Mouse (Mus musculus) heart, adult 18-20 months (tissue): ENCODE results near the gene Rara. TPM values are rescaled to one million over a fixed set of nuclear protein-coding genes. Genes with fewer than 3 reads are reported as not detected.

ENCODE experiments used
- DNase-seq, 2 experiments: peaks; one replicate each; pipeline ENCODE4 v3.0.0; 2021 to 2022; ENCODE audit warnings: mixed read lengths in 1 of 2
- total RNA-seq, 2 experiments: library from RNA; stranded (reverse); gene quantifications; 2 replicates each; pipeline ENCODE4 v1.2.3; 2021

Rara gene
- total RNA-seq, 2 experiments from 2014 or later = 8.7 to 10.1 TPM

DNA sequence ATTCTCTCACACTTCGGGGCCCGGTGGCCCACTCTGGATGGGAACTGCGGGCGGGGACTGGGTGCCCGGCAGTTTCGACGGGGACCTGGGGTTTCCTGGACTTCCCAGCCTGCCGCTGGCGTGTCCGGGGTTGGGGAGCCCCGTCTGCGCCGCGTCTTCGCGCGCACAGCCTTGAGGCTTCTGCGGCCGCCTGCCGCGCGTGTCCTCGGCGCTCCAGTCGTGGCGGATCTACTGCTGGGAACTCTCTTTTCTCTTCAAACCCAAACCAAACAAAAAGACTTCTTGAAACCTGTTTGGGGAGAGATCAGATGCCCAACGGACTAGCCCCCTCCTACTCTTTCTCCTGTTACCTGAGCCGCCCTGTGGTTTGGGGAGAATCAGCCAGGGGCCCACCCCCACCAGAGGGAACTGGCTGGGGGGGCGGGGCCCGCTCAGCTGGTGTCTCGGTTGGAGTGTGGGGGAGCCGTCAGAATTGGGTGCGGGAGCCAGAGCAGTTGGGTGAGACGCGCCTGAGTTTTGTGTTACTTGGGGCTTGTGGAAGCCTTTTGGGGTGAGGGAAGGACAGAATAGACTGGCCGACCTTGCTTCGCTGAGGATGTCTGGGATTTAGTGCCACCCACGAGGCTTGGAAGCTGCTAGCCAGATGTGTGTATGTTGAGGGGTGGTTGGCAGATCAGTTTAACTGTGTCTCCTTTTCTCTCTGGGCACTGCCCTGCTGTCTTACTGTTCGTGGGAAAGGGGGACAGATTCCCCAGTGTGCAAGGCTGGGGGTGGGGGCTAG is 10.5 kb downstream of the Rara start:
- peak; percentile 67 to 74 for DNase-seq

GRCm38 (mm10) chr11:98938701-98939083 is 11.1 kb downstream of the Rara start:
- DNase-seq = no peak

DNA sequence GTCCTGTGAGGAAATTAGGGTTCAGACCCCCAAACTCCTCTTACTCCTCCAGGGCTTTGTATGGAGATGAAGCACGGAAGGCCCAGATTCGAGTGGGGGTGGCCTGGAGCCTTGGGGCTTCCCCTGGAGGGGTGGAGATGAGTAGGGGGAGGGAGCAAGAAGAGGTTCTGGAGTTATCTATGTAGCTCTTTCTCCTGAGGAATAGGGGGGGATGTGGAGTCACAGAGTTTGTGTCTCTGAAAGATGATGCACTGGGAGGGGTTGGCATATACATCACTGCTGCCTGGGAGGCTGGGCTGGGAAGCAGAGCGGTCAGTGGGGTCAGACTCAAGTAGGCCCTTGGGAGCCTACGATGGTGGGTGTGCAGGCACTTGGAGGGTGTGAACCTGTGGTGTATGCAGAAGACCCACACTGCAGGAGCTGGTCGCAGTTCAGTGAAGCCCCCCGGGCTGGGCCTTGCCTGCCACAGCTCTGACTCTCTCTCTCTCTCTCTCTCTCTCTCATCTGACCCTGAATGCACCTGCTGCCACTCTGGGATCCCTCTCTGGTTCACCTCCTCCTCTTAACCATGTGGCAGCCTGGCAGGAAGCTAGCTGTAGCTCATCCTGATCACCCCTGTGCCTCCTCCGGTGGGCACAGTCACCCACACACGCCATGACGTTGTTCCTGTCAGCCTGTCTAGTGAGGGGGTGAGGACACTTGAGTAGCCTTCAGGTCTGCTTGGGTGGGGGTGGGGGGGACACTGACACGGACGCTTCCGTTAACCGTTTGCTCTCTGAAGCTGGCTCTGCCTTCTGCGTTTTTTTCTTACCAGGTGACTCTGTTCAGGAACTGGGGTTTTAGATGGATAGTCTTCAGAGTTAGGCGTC is 11.7 kb downstream of the Rara start:
- no peak for DNase-seq

- peak; percentile 35 to 47 for DNase-seq
Observed at GRCm38 (mm10) chr11:98939953-98940641, 12.5 kb downstream of the Rara start.

DNA sequence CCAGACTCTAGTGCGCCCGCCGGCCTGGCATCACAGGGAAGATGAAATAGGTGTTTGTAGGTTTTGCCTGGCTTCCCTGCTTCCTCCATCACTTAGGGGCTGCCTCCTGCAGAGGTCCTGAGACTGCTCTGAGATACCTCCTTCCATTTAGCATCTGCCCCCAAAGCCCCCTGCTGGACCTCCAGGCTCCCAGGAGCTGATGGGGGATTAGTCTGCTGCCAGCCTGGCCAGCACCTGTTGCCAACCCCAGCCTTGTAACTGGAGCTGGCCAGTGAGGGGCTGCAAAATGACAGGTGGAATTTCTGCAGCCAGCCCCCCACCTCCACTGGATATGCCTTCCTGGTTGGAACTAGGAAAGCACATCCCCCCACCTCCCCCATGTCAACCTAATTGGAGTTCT is 13.2 kb downstream of the Rara start:
- DNase-seq = peak in 1 of 2 experiments; percentile 32

GRCm38 (mm10) chr11:98941341-98941825 is 13.8 kb downstream of the Rara start:
- DNase-seq = peak; percentile 76 to 79

- peak; percentile 92 to 94 for DNase-seq
Observed at GRCm38 (mm10) chr11:98941826-98942550, 14.4 kb downstream of the Rara start.

- no peak for DNase-seq
Observed at GRCm38 (mm10) chr11:98942555-98942922, 14.9 kb downstream of the Rara start.

DNA sequence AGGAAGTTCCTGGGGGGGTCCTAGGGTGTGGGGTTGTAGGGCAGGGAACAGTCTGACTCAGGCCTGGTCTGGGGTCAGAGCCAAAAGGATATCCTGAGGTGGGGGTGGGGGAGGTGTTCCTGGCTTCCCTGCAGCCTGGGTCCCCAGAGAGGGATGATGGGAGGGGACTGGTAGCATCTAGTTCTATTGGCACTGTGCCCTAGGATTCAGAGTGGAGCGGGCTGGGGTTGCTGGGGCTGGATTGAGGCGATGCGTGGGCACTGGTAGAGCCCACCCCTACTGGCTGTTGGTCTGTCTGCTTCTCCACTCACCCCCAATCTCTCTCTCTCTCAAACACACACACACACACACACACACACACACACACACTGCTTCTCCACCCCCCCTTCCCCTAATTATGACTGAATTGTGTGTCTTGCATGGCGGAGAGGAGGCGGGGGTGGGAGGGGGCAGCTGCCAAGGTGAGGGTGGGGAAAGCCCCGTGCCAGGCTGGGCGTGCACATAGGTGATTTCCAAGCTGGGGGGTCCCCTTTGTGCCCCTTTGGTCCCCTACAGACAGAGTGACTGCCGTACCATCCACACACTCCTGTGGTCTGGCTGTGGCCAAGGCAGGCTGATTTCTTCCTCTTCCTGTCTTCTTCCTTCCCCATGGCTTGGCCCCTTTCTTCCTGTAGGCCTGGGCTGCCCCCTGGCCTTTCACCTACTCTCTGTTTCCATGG is 15.5 kb downstream of the Rara start:
- peak; percentile 84 to 91 for DNase-seq

DNA sequence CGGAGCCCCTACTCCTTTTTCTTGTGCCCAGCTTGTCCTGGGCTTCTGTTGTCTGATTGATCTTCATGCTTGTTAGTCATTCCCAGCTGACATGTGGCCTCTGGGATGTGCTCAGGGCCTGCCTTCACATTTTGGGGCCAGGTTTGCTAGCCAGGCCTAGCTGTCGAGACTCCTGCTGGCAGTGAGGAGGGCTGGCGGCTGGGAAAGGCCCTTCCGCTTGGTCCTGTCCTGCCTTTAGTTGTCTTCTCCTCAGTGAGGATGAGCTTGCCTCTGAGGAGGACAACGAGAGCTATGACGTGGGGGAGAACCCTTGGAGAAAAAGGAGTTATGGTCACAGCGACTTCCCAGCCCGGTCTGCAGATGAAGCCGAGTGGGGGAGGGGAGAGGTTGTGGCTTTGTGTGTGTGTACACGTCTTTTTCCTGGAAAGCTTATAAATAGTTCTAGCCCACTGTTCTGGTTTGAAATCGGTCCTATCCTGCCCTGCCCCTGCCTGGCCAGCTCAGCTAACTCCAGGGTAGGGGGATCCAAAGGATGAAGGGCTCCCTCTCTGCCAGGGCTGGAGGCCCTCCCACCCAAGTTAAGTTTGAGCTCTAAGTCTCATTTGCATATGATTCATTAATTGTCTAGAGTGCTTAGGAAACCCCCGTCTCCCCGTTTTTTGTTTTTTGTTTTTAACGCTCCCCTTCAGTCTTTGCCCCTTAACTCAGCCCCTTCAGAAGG is 16.3 kb downstream of the Rara start:
- peak; percentile 48 to 58 for DNase-seq

GRCm38 (mm10) chr11:98944897-98945604 is 17.4 kb downstream of the Rara start:
- peak in 1 of 2 experiments; percentile 11 for DNase-seq

GRCm38 (mm10) chr11:98945605-98945977 is 18.0 kb downstream of the Rara start:
- DNase-seq = peak in 1 of 2 experiments; percentile 40

GRCm38 (mm10) chr11:98947969-98948569 is 20.5 kb downstream of the Rara start:
- peak in 1 of 2 experiments; percentile 29 for DNase-seq

DNA sequence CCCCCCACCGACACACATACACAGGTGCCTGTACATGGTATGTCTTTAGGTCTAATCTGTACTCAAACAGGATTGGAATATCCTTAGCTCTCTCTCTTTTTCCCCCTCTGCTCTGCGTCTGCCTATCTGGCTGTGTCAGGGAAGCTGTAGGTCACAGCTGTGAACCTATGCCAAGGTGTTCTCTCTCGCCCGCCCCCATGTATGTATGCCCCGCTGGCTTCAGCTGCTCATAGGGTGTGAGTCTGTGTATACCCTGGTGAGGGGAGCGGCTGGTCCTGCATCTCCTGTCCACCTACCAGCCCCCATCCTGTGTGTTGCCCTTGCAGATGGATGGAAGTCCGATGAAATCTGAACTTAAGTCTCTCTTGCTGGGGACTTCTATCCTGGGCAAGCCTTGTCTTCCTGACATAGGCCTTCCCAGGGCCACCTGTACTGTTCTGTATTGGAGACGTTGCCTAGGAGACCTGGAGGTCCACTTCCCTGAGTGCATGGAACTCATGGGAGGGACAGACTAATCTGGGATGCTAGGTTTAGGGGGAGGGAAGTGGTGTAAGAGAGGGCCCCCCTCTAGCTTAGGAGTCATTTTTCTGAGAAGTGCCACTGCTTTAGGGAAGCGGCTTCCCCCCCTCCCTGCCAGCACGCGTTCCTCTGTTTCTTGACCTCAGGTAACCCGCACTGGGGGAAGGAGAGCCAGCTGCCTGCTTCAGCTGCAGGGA is 21.8 kb downstream of the Rara start:
- DNase-seq = peak in 1 of 2 experiments; percentile 49

- peak in 1 of 2 experiments; percentile 74 for DNase-seq
Observed at GRCm38 (mm10) chr11:98949958-98950460, 22.4 kb downstream of the Rara start.

GRCm38 (mm10) chr11:98950484-98950883 is 22.9 kb downstream of the Rara start:
- no peak for DNase-seq

- DNase-seq = peak; percentile 94 to 96
Observed at GRCm38 (mm10) chr11:98951026-98951906, 23.6 kb downstream of the Rara start.
